Mouse (Mus musculus): ENCODE measurements around the gene Trim10. TPM values are rescaled to one million over a fixed set of nuclear protein-coding genes. Genes with fewer than 3 reads are reported as not detected.

Gene Trim10
- polyA plus RNA-seq, 1 experiment from 2014 or later: 1.4 TPM

DNA sequence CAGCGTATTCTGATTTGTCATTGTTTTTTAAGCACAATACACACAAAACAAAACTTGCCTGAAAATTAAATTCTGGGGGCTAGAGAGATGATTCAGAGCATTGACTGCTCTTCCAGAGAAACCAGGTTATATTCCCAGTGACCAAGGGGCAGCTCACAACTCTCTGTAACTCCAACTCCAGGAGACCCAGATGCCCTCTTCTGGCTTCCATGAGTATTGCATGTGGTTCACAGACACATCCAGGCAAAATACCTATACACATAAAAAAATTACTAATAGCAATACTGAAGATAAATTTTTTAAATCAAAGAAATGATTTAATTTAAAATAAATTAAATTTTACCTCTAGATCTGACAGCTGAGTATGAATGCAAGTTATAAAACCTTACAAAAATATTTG, 27.2 kb downstream of the Trim10 start:
- no peak for ATAC-seq (ENCODE audit: low FRiP score)
- Histone ChIP-seq H3K4me1 (no peaks in the 10 kb centered on the region), H3K27ac (replicated peaks) (no peak overlapping the region), H3K36me3 (no peaks in the 10 kb centered on the region), H3K4me2 (no peak overlapping the region), H3K9ac (replicated peaks) (no peak overlapping the region), H3K27me3 (replicated peaks) (no peaks in the 10 kb centered on the region), H3K4me3 (replicated peaks) (no peak overlapping the region), H3K9me3 (replicated peaks) (no peaks in the 10 kb centered on the region)
- 94% methylated on average over 1 of the region's 1 CpGs for WGBS

- no peak overlapping the region for H3K9ac ChIP-seq (replicated peaks)
- H3K4me2 ChIP-seq: no peak overlapping the region
- no peaks in the 10 kb centered on the region for H3K4me1 ChIP-seq
- no peak for ATAC-seq (ENCODE audit: low FRiP score)
- no peaks in the 10 kb centered on the region for H3K27me3 ChIP-seq (replicated peaks)
- no peak overlapping the region for H3K4me3 ChIP-seq (replicated peaks)
- H3K27ac ChIP-seq (replicated peaks): no peak overlapping the region
- H3K9me3 ChIP-seq (replicated peaks): no peaks in the 10 kb centered on the region
- no peaks in the 10 kb centered on the region for H3K36me3 ChIP-seq
Observed at GRCm38 (mm10) chr17:36897065-36897464, 27.7 kb downstream of the Trim10 start.

- Histone ChIP-seq H3K36me3 (no peaks in the 10 kb centered on the region), H3K9ac (replicated peaks) (no peak within 1 kb of the TSS), H3K27me3 (replicated peaks) (no peaks in the 10 kb centered on the region), H3K4me2 (no peak within 1 kb of the TSS), H3K4me3 (replicated peaks) (no peak within 1 kb of the TSS), H3K27ac (replicated peaks) (no peak within 1 kb of the TSS), H3K4me1 (no peaks in the 10 kb centered on the region), H3K9me3 (replicated peaks) (no peaks in the 10 kb centered on the region)
- 72% methylated on average over 6 of the region's 6 CpGs for WGBS
- ATAC-seq (ENCODE audit: low FRiP score): no peak
Observed at GRCm38 (mm10) chr17:36897552-36898205, 28.3 kb downstream of the Trim10 start, which contains the start of gene Trim31. TSS of gene Trim31 (plus strand) at chr17:36898118.

DNA sequence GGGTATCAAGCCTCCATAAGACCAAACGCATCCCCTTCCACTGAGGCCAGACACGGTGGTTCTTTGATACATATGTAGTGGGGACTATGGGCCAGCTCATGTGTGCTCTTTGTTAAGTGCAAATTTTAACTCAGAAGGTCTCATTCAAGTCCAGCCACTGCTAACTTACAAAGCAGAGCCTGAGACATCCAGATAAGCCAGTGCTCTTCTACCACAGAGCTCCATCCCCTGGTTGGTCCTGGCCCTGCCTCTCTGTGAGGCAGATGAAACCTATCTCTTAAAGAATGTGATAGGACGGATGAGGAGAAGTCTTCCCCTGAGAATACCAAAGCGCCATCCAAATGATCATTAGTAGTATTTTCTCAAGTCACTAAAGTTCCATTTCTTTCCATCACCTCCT, 30.0 kb downstream of the Trim10 start:
- H3K4me1 ChIP-seq: no peaks in the 10 kb centered on the region
- H3K36me3 ChIP-seq: no peaks in the 10 kb centered on the region
- no peaks in the 10 kb centered on the region for H3K27me3 ChIP-seq (replicated peaks)
- H3K4me2 ChIP-seq: no peak overlapping the region
- H3K4me3 ChIP-seq (replicated peaks): no peak overlapping the region
- no peak overlapping the region for H3K27ac ChIP-seq (replicated peaks)
- no peak overlapping the region for H3K9ac ChIP-seq (replicated peaks)
- 89% methylated on average over 4 of the region's 4 CpGs for WGBS
- ATAC-seq (ENCODE audit: low FRiP score): no peak
- no peaks in the 10 kb centered on the region for H3K9me3 ChIP-seq (replicated peaks)

- no peak for ATAC-seq (ENCODE audit: low FRiP score)
- H3K4me1 ChIP-seq: no peaks in the 10 kb centered on the region
- H3K9ac ChIP-seq (replicated peaks): no peak overlapping the region
- 89% methylated on average over 5 of the region's 5 CpGs for WGBS
- no peak overlapping the region for H3K27ac ChIP-seq (replicated peaks)
- no peak overlapping the region for H3K4me3 ChIP-seq (replicated peaks)
- no peak overlapping the region for H3K4me2 ChIP-seq
- H3K36me3 ChIP-seq: no peaks in the 10 kb centered on the region
- H3K27me3 ChIP-seq (replicated peaks): no peaks in the 10 kb centered on the region
- H3K9me3 ChIP-seq (replicated peaks): no peaks in the 10 kb centered on the region
Observed at GRCm38 (mm10) chr17:36900001-36900400, 30.6 kb downstream of the Trim10 start.

GRCm38 (mm10) chr17:36900691-36901090, 31.3 kb downstream of the Trim10 start:
- H3K9ac ChIP-seq (replicated peaks): no peak overlapping the region
- H3K36me3 ChIP-seq: no peaks in the 10 kb centered on the region
- no peaks in the 10 kb centered on the region for H3K9me3 ChIP-seq (replicated peaks)
- H3K4me2 ChIP-seq: no peak overlapping the region
- no peaks in the 10 kb centered on the region for H3K4me1 ChIP-seq
- 24% methylated on average over 1 of the region's 1 CpGs for WGBS
- H3K4me3 ChIP-seq (replicated peaks): no peak overlapping the region
- no peak overlapping the region for H3K27ac ChIP-seq (replicated peaks)
- ATAC-seq (ENCODE audit: low FRiP score): no peak
- H3K27me3 ChIP-seq (replicated peaks): no peaks in the 10 kb centered on the region

DNA sequence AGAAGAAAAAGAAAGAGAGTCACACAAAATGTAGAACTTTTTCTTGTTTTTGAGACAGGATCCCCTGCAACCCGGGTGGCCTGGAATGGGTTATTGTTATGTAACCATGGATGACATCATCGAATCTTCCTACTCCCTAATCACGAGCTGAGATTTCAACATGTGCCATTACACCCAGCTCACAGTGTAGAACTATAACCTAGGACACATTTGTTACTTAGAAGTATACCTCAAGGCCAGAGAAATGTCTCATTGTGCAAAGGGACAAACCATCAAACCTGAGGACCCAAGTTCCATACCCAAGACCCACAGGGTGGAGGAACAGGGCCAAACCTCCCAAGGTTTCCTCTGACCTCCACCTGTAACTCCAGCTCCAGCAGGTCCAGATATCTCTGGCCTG, 34.3 kb downstream of the Trim10 start:
- Histone ChIP-seq H3K27me3 (replicated peaks) (no peaks in the 10 kb centered on the region), H3K9ac (replicated peaks) (no peak overlapping the region), H3K9me3 (replicated peaks) (no peaks in the 10 kb centered on the region), H3K36me3 (no peaks in the 10 kb centered on the region), H3K27ac (replicated peaks) (no peak overlapping the region), H3K4me3 (replicated peaks) (no peak overlapping the region), H3K4me2 (no peak overlapping the region), H3K4me1 (no peaks in the 10 kb centered on the region)
- ATAC-seq (ENCODE audit: low FRiP score): no peak
- WGBS: 77% methylated on average over 3 of the region's 3 CpGs

DNA sequence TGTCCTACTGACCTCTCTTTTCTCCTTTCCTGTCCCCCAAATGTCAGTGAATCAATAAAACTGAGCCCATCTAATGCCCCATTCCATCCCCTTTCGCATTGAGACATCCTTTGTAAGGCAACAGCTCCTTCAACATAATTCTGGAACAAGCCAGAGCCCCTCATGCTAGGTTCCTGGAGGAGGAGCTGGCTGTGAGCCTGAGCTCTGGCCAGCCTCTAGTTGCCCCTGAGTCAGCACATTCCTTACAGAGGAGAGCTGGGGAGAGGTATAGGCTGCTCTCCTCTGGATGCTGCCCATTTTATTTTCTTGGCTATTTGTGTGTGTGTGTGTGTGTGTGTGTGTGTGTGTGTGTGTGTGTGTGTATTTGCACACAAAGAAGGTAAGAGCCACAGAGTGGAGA, 38.9 kb downstream of the Trim10 start:
- 62% methylated on average over 1 of the region's 1 CpGs for WGBS
- no peak for ATAC-seq (ENCODE audit: low FRiP score)
- Histone ChIP-seq H3K4me2 (no peak overlapping the region), H3K9ac (replicated peaks) (no peak overlapping the region), H3K4me1 (no peaks in the 10 kb centered on the region), H3K9me3 (replicated peaks) (no peaks in the 10 kb centered on the region), H3K27me3 (replicated peaks) (no peaks in the 10 kb centered on the region), H3K4me3 (replicated peaks) (no peak overlapping the region), H3K27ac (replicated peaks) (no peak overlapping the region), H3K36me3 (no peaks in the 10 kb centered on the region)

- Histone ChIP-seq H3K27me3 (replicated peaks) (no peaks in the 10 kb centered on the region), H3K27ac (replicated peaks) (no peak overlapping the region), H3K9me3 (replicated peaks) (no peaks in the 10 kb centered on the region), H3K4me1 (no peaks in the 10 kb centered on the region), H3K36me3 (no peaks in the 10 kb centered on the region), H3K4me2 (no peak overlapping the region), H3K9ac (replicated peaks) (no peak overlapping the region), H3K4me3 (replicated peaks) (no peak overlapping the region)
- 68% methylated on average over 4 of the region's 4 CpGs for WGBS
- ATAC-seq (ENCODE audit: low FRiP score): no peak
Observed at GRCm38 (mm10) chr17:36909802-36910201, 40.4 kb downstream of the Trim10 start.

GRCm38 (mm10) chr17:36912031-36912430, 42.7 kb downstream of the Trim10 start:
- H3K9me3 ChIP-seq (replicated peaks): no peaks in the 10 kb centered on the region
- no peak overlapping the region for H3K4me3 ChIP-seq (replicated peaks)
- H3K9ac ChIP-seq (replicated peaks): no peak overlapping the region
- H3K4me1 ChIP-seq: no peaks in the 10 kb centered on the region
- no peak for ATAC-seq (ENCODE audit: low FRiP score)
- 86% methylated on average over 2 of the region's 2 CpGs for WGBS
- no peak overlapping the region for H3K27ac ChIP-seq (replicated peaks)
- no peaks in the 10 kb centered on the region for H3K27me3 ChIP-seq (replicated peaks)
- H3K4me2 ChIP-seq: no peak overlapping the region
- H3K36me3 ChIP-seq: no peaks in the 10 kb centered on the region

GRCm38 (mm10) chr17:36914108-36914507, 44.7 kb downstream of the Trim10 start:
- WGBS: 18% methylated on average over 2 of the region's 2 CpGs
- no peak for ATAC-seq (ENCODE audit: low FRiP score)
- Histone ChIP-seq H3K9me3 (replicated peaks) (no peaks in the 10 kb centered on the region), H3K27me3 (replicated peaks) (no peaks in the 10 kb centered on the region), H3K4me3 (replicated peaks) (no peak overlapping the region), H3K4me1 (no peaks in the 10 kb centered on the region), H3K36me3 (no peaks in the 10 kb centered on the region), H3K9ac (replicated peaks) (no peak overlapping the region), H3K4me2 (no peak overlapping the region), H3K27ac (replicated peaks) (no peak overlapping the region)

- WGBS: 14% methylated on average over 9 of the region's 9 CpGs
- H3K9ac ChIP-seq (replicated peaks): no peak overlapping the region
- no peaks in the 10 kb centered on the region for H3K36me3 ChIP-seq
- no peaks in the 10 kb centered on the region for H3K4me1 ChIP-seq
- no peaks in the 10 kb centered on the region for H3K9me3 ChIP-seq (replicated peaks)
- H3K4me3 ChIP-seq (replicated peaks): no peak overlapping the region
- ATAC-seq (ENCODE audit: low FRiP score): no peak
- H3K27ac ChIP-seq (replicated peaks): no peak overlapping the region
- H3K4me2 ChIP-seq: no peak overlapping the region
- H3K27me3 ChIP-seq (replicated peaks): no peaks in the 10 kb centered on the region
Observed at GRCm38 (mm10) chr17:36915076-36915475, 45.7 kb downstream of the Trim10 start.

DNA sequence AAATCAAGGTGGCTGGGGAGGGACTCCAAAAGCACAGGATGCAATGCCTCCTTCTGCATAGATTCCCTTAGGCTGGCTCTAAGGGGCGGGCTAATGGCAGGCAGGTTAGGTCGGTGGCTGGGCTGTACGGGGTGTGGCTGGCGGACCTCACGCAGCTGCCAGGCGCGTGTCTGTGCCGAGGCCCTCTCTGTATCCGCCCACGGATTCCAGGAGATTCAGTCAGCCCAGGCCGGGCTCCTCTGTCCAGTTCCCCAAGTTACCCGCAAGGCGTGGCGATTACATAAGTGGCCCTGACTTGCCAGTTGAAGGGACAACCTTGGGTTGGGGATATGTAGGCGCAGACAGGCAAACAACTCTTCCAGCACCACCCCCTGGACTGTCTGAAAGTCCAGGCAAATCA, 50.9 kb downstream of the Trim10 start:
- Histone ChIP-seq H3K9ac (replicated peaks) (no peak overlapping the region), H3K27ac (replicated peaks) (no peak overlapping the region), H3K27me3 (replicated peaks) (no peaks in the 10 kb centered on the region), H3K9me3 (replicated peaks) (no peaks in the 10 kb centered on the region), H3K4me1 (no peaks in the 10 kb centered on the region), H3K4me2 (no peak overlapping the region), H3K36me3 (no peaks in the 10 kb centered on the region), H3K4me3 (replicated peaks) (no peak overlapping the region)
- no peak for ATAC-seq (ENCODE audit: low FRiP score)
- 58% methylated on average over 15 of the region's 15 CpGs for WGBS

Data from neural tube, embryonic 15.5 days (tissue).